Mouse (Mus musculus) CH12.LX (cell line): ENCODE data around the gene Zfp248. TPM values are rescaled to one million over a fixed set of nuclear protein-coding genes. Genes with fewer than 3 reads are reported as not detected.

ENCODE experiments used
- DNase-seq: peaks from one replicate; pipeline ENCODE4 v3.0.0-alpha.2; 2013; ENCODE audit errors: extremely low read depth
- H3K27ac ChIP-seq: 2 replicates; pipeline ENCODE4 v1.5.1; 2012; ENCODE audit warnings: low read depth, mild to moderate bottlenecking, control low read depth, moderate library complexity; ENCODE audit not compliant: insufficient read depth
- H3K27me3 ChIP-seq: replicated peaks from 2 replicates; pipeline ENCODE3; 2012; ENCODE audit warnings: inconsistent platforms
- H3K36me3 ChIP-seq, 2 experiments: replicated peaks in 1 of 2; 2 replicates each; pipeline versions ENCODE3 to v1.6.1; 2012; ENCODE audit warnings: inconsistent platforms in 1 of 2, low read length in 1 of 2, mild to moderate bottlenecking in 1 of 2, mixed read lengths in 1 of 2, moderate library complexity in 1 of 2; ENCODE audit not compliant: control insufficient read depth in 1 of 2, insufficient read depth in 1 of 2
- H3K4me1 ChIP-seq, 2 experiments: 2 replicates each; pipeline ENCODE4 v1.6.1; 2012; ENCODE audit warnings: inconsistent platforms in 1 of 2, moderate library complexity in 1 of 2; ENCODE audit not compliant: insufficient read depth in 2 of 2, control insufficient read depth in 1 of 2
- H3K4me2 ChIP-seq: 2 replicates; pipeline ENCODE4 v1.6.1; 2012; ENCODE audit warnings: low read depth, mild to moderate bottlenecking, control low read depth; ENCODE audit not compliant: poor library complexity, insufficient read depth, severe bottlenecking
- H3K4me3 ChIP-seq, 3 experiments: fragments of 150-350 bp in 1 of 3; sonication (generic) in 1 of 3; replicated peaks in 1 of 3; 2 replicates each; pipeline versions ENCODE3 to v1.5.1; 2011 to 2012; ENCODE audit warnings: low read depth in 2 of 3, low read length in 2 of 3, mild to moderate bottlenecking in 2 of 3, moderate library complexity in 2 of 3, control low read depth in 1 of 3, improper control_type of control experiment in 1 of 3, inconsistent platforms in 1 of 3, mixed read lengths in 1 of 3; ENCODE audit not compliant: poor library complexity in 1 of 3
- H3K79me2 ChIP-seq: replicated peaks from 2 replicates; pipeline ENCODE4 v1.6.1; 2012; ENCODE audit warnings: mild to moderate bottlenecking, moderate library complexity; ENCODE audit not compliant: control insufficient read depth, poor library complexity, insufficient read depth, severe bottlenecking; ENCODE audit errors: extremely low read depth
- H3K9ac ChIP-seq: 2 replicates; pipeline ENCODE4 v1.6.1; 2012; ENCODE audit warnings: low read depth, mild to moderate bottlenecking, control low read depth, moderate library complexity; ENCODE audit not compliant: insufficient read depth
- H3K9me3 ChIP-seq: replicated peaks from 2 replicates; pipeline ENCODE3; 2012; ENCODE audit warnings: low read length, inconsistent platforms, mixed read lengths
- BHLHE40 ChIP-seq: IDR thresholded peaks from 2 replicates; pipeline ENCODE4 v1.6.1; 2011; ENCODE audit warnings: mild to moderate bottlenecking, low read depth, low read length, improper control_type of control experiment
- CHD1 ChIP-seq: IDR thresholded peaks from 2 replicates; pipeline ENCODE4 v1.6.1; 2012; ENCODE audit warnings: low read depth, low read length, improper control_type of control experiment, inconsistent platforms
- CHD2 ChIP-seq: IDR thresholded peaks from 2 replicates; pipeline ENCODE4 v1.6.1; 2011; ENCODE audit warnings: low read length, improper control_type of control experiment
- CTCF ChIP-seq, 2 experiments: IDR thresholded peaks in 1 of 2; conservative IDR thresholded peaks in 1 of 2; 2 replicates each; pipeline ENCODE4 v1.5.1; 2011 to 2012; ENCODE audit warnings: low read depth in 2 of 2, low read length in 2 of 2, improper control_type of control experiment in 1 of 2, inconsistent platforms in 1 of 2, mild to moderate bottlenecking in 1 of 2, moderate library complexity in 1 of 2
- E2F4 ChIP-seq: IDR thresholded peaks from 2 replicates; pipeline ENCODE4 v1.6.1; 2011; ENCODE audit warnings: low read depth, low read length, improper control_type of control experiment; ENCODE audit not compliant: insufficient replicate concordance
- ELF1 ChIP-seq: IDR thresholded peaks from 2 replicates; pipeline ENCODE4 v1.6.1; 2014; ENCODE audit warnings: low read depth, mild to moderate bottlenecking, inconsistent platforms, low read length, improper control_type of control experiment
- EP300 ChIP-seq: IDR thresholded peaks from 2 replicates; pipeline ENCODE4 v1.6.1; 2011; ENCODE audit warnings: low read length, improper control_type of control experiment
- ETS1 ChIP-seq: conservative IDR thresholded peaks from 2 replicates; pipeline ENCODE4 v1.6.1; 2012; ENCODE audit warnings: low read depth, mild to moderate bottlenecking, inconsistent platforms, low read length, improper control_type of control experiment, moderate library complexity
- GABPA ChIP-seq: IDR thresholded peaks from 2 replicates; pipeline ENCODE4 v1.6.1; 2012; ENCODE audit warnings: low read depth, low read length, improper control_type of control experiment, inconsistent platforms; ENCODE audit not compliant: insufficient replicate concordance
- HCFC1 ChIP-seq: IDR thresholded peaks from 2 replicates; pipeline ENCODE4 v1.6.1; 2012; ENCODE audit warnings: low read depth, mild to moderate bottlenecking, inconsistent platforms, low read length, improper control_type of control experiment
- IRF4 ChIP-seq: IDR thresholded peaks from 2 replicates; pipeline ENCODE4 v1.6.1; 2014; ENCODE audit warnings: low read depth, mild to moderate bottlenecking, inconsistent platforms, low read length, improper control_type of control experiment
- JUN ChIP-seq: IDR thresholded peaks from 2 replicates; pipeline ENCODE4 v1.6.1; 2011; ENCODE audit warnings: low read depth, mild to moderate bottlenecking, low read length, improper control_type of control experiment, moderate library complexity; ENCODE audit not compliant: insufficient read depth
- JUND ChIP-seq: conservative IDR thresholded peaks from 2 replicates; pipeline ENCODE4 v1.6.1; 2011; ENCODE audit warnings: low read depth, low read length, improper control_type of control experiment
- KAT2A ChIP-seq: IDR thresholded peaks from 2 replicates; pipeline ENCODE4 v1.6.1; 2012; ENCODE audit warnings: low read length, improper control_type of control experiment, inconsistent platforms; ENCODE audit not compliant: insufficient replicate concordance
- MAFK ChIP-seq: IDR thresholded peaks from 2 replicates; pipeline ENCODE4 v1.6.1; 2011; ENCODE audit warnings: low read length, improper control_type of control experiment; ENCODE audit not compliant: insufficient replicate concordance
- MAX ChIP-seq: IDR thresholded peaks from 2 replicates; pipeline ENCODE4 v1.6.1; 2011; ENCODE audit warnings: low read length, improper control_type of control experiment
- MAZ ChIP-seq: IDR thresholded peaks from 2 replicates; pipeline ENCODE4 v1.6.1; 2012; ENCODE audit warnings: low read depth, mild to moderate bottlenecking, inconsistent platforms, low read length, improper control_type of control experiment, moderate library complexity
- MEF2A ChIP-seq: IDR thresholded peaks from 2 replicates; pipeline ENCODE4 v1.6.1; 2014; ENCODE audit warnings: low read depth, mild to moderate bottlenecking, inconsistent platforms, low read length, improper control_type of control experiment, borderline replicate concordance
- MXI1 ChIP-seq: IDR thresholded peaks from 2 replicates; pipeline ENCODE4 v1.6.1; 2011; ENCODE audit warnings: mild to moderate bottlenecking, low read depth, low read length, improper control_type of control experiment
- MYC ChIP-seq: IDR thresholded peaks from 2 replicates; pipeline ENCODE4 v1.6.1; 2011; ENCODE audit warnings: low read depth, mild to moderate bottlenecking, improper control_type of control experiment, low read length
- NELFE ChIP-seq: IDR thresholded peaks from 2 replicates; pipeline ENCODE4 v1.6.1; 2011; ENCODE audit warnings: low read depth, low read length, improper control_type of control experiment
- NRF1 ChIP-seq: IDR thresholded peaks from 2 replicates; pipeline ENCODE4 v1.6.1; 2014; ENCODE audit warnings: low read depth, mild to moderate bottlenecking, inconsistent platforms, low read length, improper control_type of control experiment, moderate library complexity
- PAX5 ChIP-seq: IDR thresholded peaks from 2 replicates; pipeline ENCODE4 v1.6.1; 2012; ENCODE audit warnings: low read length, inconsistent platforms, mixed read lengths
- POLR2A ChIP-seq: IDR thresholded peaks from 2 replicates; pipeline ENCODE4 v1.6.1; 2011; ENCODE audit warnings: low read depth, mild to moderate bottlenecking, improper control_type of control experiment, low read length
- POLR2AphosphoS2 ChIP-seq: IDR thresholded peaks from 2 replicates; pipeline ENCODE4 v1.6.1; 2011; ENCODE audit warnings: low read depth, low read length, improper control_type of control experiment
- RAD21 ChIP-seq: IDR thresholded peaks from 2 replicates; pipeline ENCODE4 v1.6.1; 2011; ENCODE audit warnings: low read depth, mild to moderate bottlenecking, low read length, improper control_type of control experiment, moderate library complexity
- RCOR1 ChIP-seq: conservative IDR thresholded peaks from 2 replicates; pipeline ENCODE4 v1.6.1; 2012; ENCODE audit warnings: low read depth, mild to moderate bottlenecking, inconsistent platforms, low read length, improper control_type of control experiment
- SIN3A ChIP-seq: IDR thresholded peaks from 2 replicates; pipeline ENCODE4 v1.6.1; 2012; ENCODE audit warnings: low read length, improper control_type of control experiment, inconsistent platforms
- SMC3 ChIP-seq: IDR thresholded peaks from 2 replicates; pipeline ENCODE4 v1.6.1; 2011; ENCODE audit warnings: low read depth, low read length, improper control_type of control experiment
- TBP ChIP-seq: conservative IDR thresholded peaks from 2 replicates; pipeline ENCODE4 v1.6.1; 2011; ENCODE audit warnings: low read depth, low read length, improper control_type of control experiment
- TCF12 ChIP-seq: IDR thresholded peaks from 2 replicates; pipeline ENCODE4 v1.6.1; 2014; ENCODE audit warnings: low read depth, mild to moderate bottlenecking, inconsistent platforms, low read length, improper control_type of control experiment
- UBTF ChIP-seq: IDR thresholded peaks from 2 replicates; pipeline ENCODE4 v1.6.1; 2012; ENCODE audit warnings: low read depth, mild to moderate bottlenecking, inconsistent platforms, low read length, improper control_type of control experiment, moderate library complexity
- USF1 ChIP-seq: IDR thresholded peaks from 2 replicates; pipeline ENCODE4 v1.6.1; 2014; ENCODE audit warnings: low read depth, mild to moderate bottlenecking, inconsistent platforms, low read length, improper control_type of control experiment
- USF2 ChIP-seq: conservative IDR thresholded peaks from 2 replicates; pipeline ENCODE4 v1.6.1; 2011; ENCODE audit warnings: low read depth, low read length, improper control_type of control experiment
- ZC3H11A ChIP-seq: IDR thresholded peaks from 2 replicates; pipeline ENCODE4 v1.6.1; 2012; ENCODE audit warnings: low read depth, mild to moderate bottlenecking, inconsistent platforms, low read length, improper control_type of control experiment
- ZKSCAN1 ChIP-seq: IDR thresholded peaks from 2 replicates; pipeline ENCODE4 v1.6.1; 2012; ENCODE audit warnings: low read depth, inconsistent platforms, low read length, improper control_type of control experiment, borderline replicate concordance
- ZMIZ1 ChIP-seq: IDR thresholded peaks from 2 replicates; pipeline ENCODE4 v1.6.1; 2012; ENCODE audit warnings: low read depth, mild to moderate bottlenecking, inconsistent platforms, low read length, improper control_type of control experiment
- ZNF384 ChIP-seq: IDR thresholded peaks from 2 replicates; pipeline ENCODE4 v1.6.1; 2012; ENCODE audit warnings: low read depth, low read length, improper control_type of control experiment, inconsistent platforms
- dilution Hi-C: fragments of 300-500 bp; cut with MboI; formaldehyde crosslinking; loops from 2 replicates; pipeline ENCODE4 v1.14.3; 2020; ENCODE audit warnings: low sequenced_read_pairs; ENCODE audit not compliant: extremely low pct_unique_long_range_greater_than_20kb, extremely low pct_ligation_motif_present
- in situ Hi-C: fragments of 300-500 bp; cut with MboI; formaldehyde crosslinking; loops from 3 replicates; pipeline ENCODE4 v1.14.3; 2019; ENCODE audit warnings: low sequenced_read_pairs, low pct_ligation_motif_present, low pct_unique_long_range_greater_than_20kb, mixed read lengths
- polyA plus RNA-seq: library from polyadenylated mRNA; unstranded; fragments of >175 nt; gene quantifications from 2 replicates; pipeline ENCODE4 v1.2.1, GENCODE M21; 2012; ENCODE audit warnings: low read depth; ENCODE audit not compliant: insufficient read length
- total RNA-seq, 2 experiments: library from RNA; depleted of rRNA; stranded (reverse); fragments of 300-350 nt in 1 of 2; fragments of >200 nt in 1 of 2; gene quantifications; 2 replicates each; pipeline ENCODE4 v1.2.3; 2012 to 2014

Zfp248 gene
- total RNA-seq (2012; rRNA removed): 3.1 and 3.6 TPM in 2 replicates
- 3.5 and 3.7 TPM in 2 replicates for total RNA-seq (2014; rRNA removed)
- polyA plus RNA-seq: 3.5 and 4.2 TPM in 2 replicates

DNA sequence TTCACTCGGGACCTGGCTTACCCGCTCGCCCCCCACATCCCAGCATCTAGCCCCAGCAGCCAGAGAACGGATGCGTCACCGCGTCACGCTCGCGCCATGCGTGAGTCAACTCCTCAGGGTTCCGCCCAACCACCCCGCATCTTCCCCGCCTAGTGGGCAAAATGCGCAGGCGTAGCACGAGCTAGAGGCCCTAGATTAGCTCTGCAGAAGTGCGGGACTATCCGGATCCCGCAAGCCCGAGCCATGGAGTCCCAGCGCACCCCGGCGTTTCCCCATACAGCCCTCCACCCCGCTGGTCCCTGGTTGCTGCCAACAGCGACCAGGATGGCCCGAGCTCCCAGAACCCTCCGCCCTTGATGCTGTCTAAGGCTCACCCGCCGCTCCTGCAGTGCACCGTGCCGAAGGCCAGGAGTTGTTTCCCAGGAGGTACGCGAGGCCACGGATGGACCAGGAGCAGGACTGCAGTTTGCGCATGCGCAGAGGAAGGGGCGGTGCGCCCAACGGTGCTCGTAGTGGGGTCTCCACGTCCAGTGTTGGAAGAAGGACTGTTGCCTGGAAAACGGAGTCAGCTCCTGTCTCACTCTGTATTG is at the start of gene Zfp248:
Gene Zfp248, minus strand, starts transcription at position 487 of the 590 bp plus-strand sequence.
- peak within 1 kb of the TSS; percentile 70 for H3K9ac ChIP-seq
- no peaks in the 10 kb centered on the region for H3K27me3 ChIP-seq
- H3K4me2 ChIP-seq: peak within 1 kb of the TSS; percentile 58
- no peaks in the 10 kb centered on the region for H3K79me2 ChIP-seq
- H3K36me3 ChIP-seq: peaks cover 0 to 10% of the 10 kb centered on the region in 2 experiments
- H3K9me3 ChIP-seq: no peaks in the 10 kb centered on the region
- DNase-seq: peak; percentile 84
- H3K4me1 ChIP-seq: peaks cover 4 to 18% of the 10 kb centered on the region in 2 experiments; a peak in 3 of 4 replicates
- peak within 1 kb of the TSS; percentile 8; the same call in 1 of the 2 replicates for H3K27ac ChIP-seq
- in situ Hi-C loops: no loop called here
- peak within 1 kb of the TSS; percentile 81 to 89 (median 86) for H3K4me3 ChIP-seq
- dilution Hi-C loops: no loop called here
- TF ChIP-seq E2F4: no peak
- TF ChIP-seq POLR2AphosphoS2: 0 out of 2 replicates have a peak, but pooled peaks have one; percentile 43
- no peak for TF ChIP-seq CHD2
- TF ChIP-seq PAX5: no peak
- TF ChIP-seq USF1: no peak
- no peak for TF ChIP-seq ZC3H11A
- TF ChIP-seq USF2: no peak
- peak; percentile 78 for TF ChIP-seq SIN3A
- TF ChIP-seq ZKSCAN1: no peak
- TF ChIP-seq GABPA: no peak
- no peak for TF ChIP-seq JUND
- no peak for TF ChIP-seq MAFK
- peak; percentile 54; the same call in 1 of the 2 replicates for TF ChIP-seq MYC
- no peak for TF ChIP-seq KAT2A
- TF ChIP-seq SMC3: no peak
- 0 out of 2 replicates have a peak, but pooled peaks have one; percentile 17 for TF ChIP-seq IRF4
- TF ChIP-seq CHD1: no peak
- peak; percentile 96 for TF ChIP-seq NRF1
- TF ChIP-seq POLR2A: peak; percentile 70
- peak; percentile 42 for TF ChIP-seq BHLHE40
- TF ChIP-seq TBP: 0 out of 2 replicates have a peak, but pooled peaks have one; percentile 40
- peak; percentile 64; the same call in 1 of the 2 replicates for TF ChIP-seq ZMIZ1
- TF ChIP-seq MXI1: peak; percentile 58
- TF ChIP-seq NELFE: peak; percentile 75
- TF ChIP-seq ELF1: no peak
- TF ChIP-seq ZNF384: no peak
- peak; percentile 38; the same call in 1 of the 2 replicates for TF ChIP-seq MAX
- TF ChIP-seq HCFC1: peak; percentile 57
- 0 out of 2 replicates have a peak, but pooled peaks have one; percentile 11 for TF ChIP-seq ETS1
- TF ChIP-seq MAZ: 0 out of 2 replicates have a peak, but pooled peaks have one; percentile 32
- TF ChIP-seq UBTF: no peak
- no peak for TF ChIP-seq RAD21
- TF ChIP-seq JUN: no peak
- peak; percentile 40; the same call in 1 of the 2 replicates for TF ChIP-seq MEF2A
- TF ChIP-seq CTCF (conservative IDR thresholded peaks at IDR 0.05 in 1 of 2, IDR thresholded peaks at IDR 0.05 in 1 of 2; ENCODE audit: low read depth in 2 of 2, low read length in 2 of 2): no peak
- TF ChIP-seq TCF12: peak; percentile 61; the same call in 1 of the 2 replicates
- TF ChIP-seq RCOR1: no peak
- TF ChIP-seq EP300: no peak
